Comparison of ENCODE assay signal across 17 mouse cellular contexts in the genomic region with DNA sequence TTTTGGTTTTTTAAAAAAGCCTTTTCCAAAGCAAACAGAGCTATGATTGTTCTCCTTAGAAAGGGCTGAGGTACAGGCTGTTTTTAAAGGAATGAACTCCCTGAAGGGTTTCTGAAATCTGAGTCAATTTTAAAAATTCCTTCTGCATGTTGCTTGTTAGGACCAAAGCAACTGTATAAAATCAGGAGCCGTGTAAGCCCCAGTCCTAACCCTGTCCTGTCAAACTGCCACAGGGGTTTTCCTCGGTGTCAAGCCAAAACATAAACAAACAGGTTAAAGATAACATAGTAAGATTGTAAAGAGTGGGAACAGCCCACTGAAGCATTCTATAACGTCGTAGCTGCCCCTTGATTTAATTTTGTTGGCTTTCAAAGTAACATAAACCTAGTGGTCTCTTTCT. TPM values are rescaled to one million over a fixed set of nuclear protein-coding genes. Genes with fewer than 3 reads are reported as not detected.
DNase-seq lines count a peak whose midpoint lies in the region; ATAC-seq and TF ChIP-seq lines count a peak whose summit lies in the region.
"Had no signal": no experiment of that assay in that cellular context is flagged by ENCODE, and none has a peak within 500 bp of the region (broad histone marks: within the 10 kb centered on the region; RNA-seq: fewer than 3 reads in every experiment).

No protein-coding gene starts in this region.

- H3K27ac ChIP-seq in kidney, embryonic 16.5 days (ENCODE audit: low read length): no peak overlapping the region
- H3K27ac ChIP-seq in embryonic facial prominence, embryonic 14.5 days (replicated peaks; ENCODE audit: low read depth, low read length): peak overlapping the region; percentile 42; the same call in 1 of the 2 replicates
- H3K27ac ChIP-seq in limb, embryonic 15.5 days: peak overlapping the region; percentile 61; the same call in 1 of the 2 replicates
- H3K27ac ChIP-seq in hindbrain, postnatal 0 days: no peak overlapping the region
- H3K27ac ChIP-seq: hindbrain, embryonic 10.5 days had no signal

- H3K9me3 ChIP-seq in kidney, embryonic 16.5 days (ENCODE audit: low read length): no peaks in the 10 kb centered on the region
- H3K9me3 ChIP-seq in embryonic facial prominence, embryonic 14.5 days (ENCODE audit: control insufficient read depth, low read length): no peaks in the 10 kb centered on the region
- no peaks in the 10 kb centered on the region for H3K9me3 ChIP-seq in limb, embryonic 15.5 days
- no peaks in the 10 kb centered on the region for H3K9me3 ChIP-seq in hindbrain, postnatal 0 days (ENCODE audit: low read length)
- H3K9me3 ChIP-seq: hindbrain, embryonic 10.5 days had no signal

- no peak for TF ChIP-seq CTCF in hindbrain, postnatal 0 days (IDR thresholded peaks at IDR 0.05; ENCODE audit: low read depth)

- H3K27me3 ChIP-seq in kidney, embryonic 16.5 days (ENCODE audit: insufficient read depth, low read length): no peaks in the 10 kb centered on the region
- no peaks in the 10 kb centered on the region for H3K27me3 ChIP-seq in embryonic facial prominence, embryonic 14.5 days (replicated peaks; ENCODE audit: control insufficient read depth, insufficient read depth, low read length)
- H3K27me3 ChIP-seq in limb, embryonic 15.5 days: no peaks in the 10 kb centered on the region
- no peaks in the 10 kb centered on the region for H3K27me3 ChIP-seq in hindbrain, postnatal 0 days (ENCODE audit: insufficient read depth, low read length)

- H3K4me3 ChIP-seq in kidney, embryonic 16.5 days (ENCODE audit: low read length): no peak overlapping the region
- no peak overlapping the region for H3K4me3 ChIP-seq in embryonic facial prominence, embryonic 14.5 days (ENCODE audit: low read depth, low read length)
- H3K4me3 ChIP-seq in limb, embryonic 15.5 days: no peak overlapping the region
- H3K4me3 ChIP-seq in hindbrain, postnatal 0 days (ENCODE audit: low read length): no peak overlapping the region
- H3K4me3 ChIP-seq: hindbrain, embryonic 10.5 days had no signal

- 4% methylated on average over 4 of the region's 4 CpGs for WGBS in kidney, embryonic 16.5 days
- WGBS in embryonic facial prominence, embryonic 14.5 days: 3% methylated on average over 4 of the region's 4 CpGs
- WGBS in limb, embryonic 15.5 days: 9% methylated on average over 4 of the region's 4 CpGs
- 53% methylated on average over 4 of the region's 4 CpGs for WGBS in hindbrain, postnatal 0 days

- peak; percentile 81 for DNase-seq in heart, adult 11 months
- no peak for DNase-seq in heart, adult 18-20 months
- no peak for DNase-seq in kidney, postnatal 14 days
- DNase-seq in embryonic facial prominence, embryonic 14.5 days (ENCODE audit: low spot score): peak; percentile 72
- no peak for DNase-seq in adipocyte (ENCODE audit: low spot score)
- DNase-seq in hindbrain, postnatal 0 days (ENCODE audit: low spot score): no peak
- DNase-seq: cerebellum, adult 8-10 months; gastrocnemius, postnatal 14 days; kidney, adult 2 months; left cerebral cortex, postnatal 4 days; midbrain, embryonic 14.5 days; right cerebral cortex, adult 18-20 months; thymus, postnatal 4 days had no signal

- H3K4me1 ChIP-seq in kidney, embryonic 16.5 days (ENCODE audit: insufficient read depth, low read length): peaks cover 13% of the 10 kb centered on the region
- H3K4me1 ChIP-seq in embryonic facial prominence, embryonic 14.5 days (ENCODE audit: control insufficient read depth, insufficient read depth, low read length): peaks cover 15% of the 10 kb centered on the region; the same call in 1 of the 2 replicates
- H3K4me1 ChIP-seq in limb, embryonic 15.5 days: peaks cover 12% of the 10 kb centered on the region
- no peaks in the 10 kb centered on the region for H3K4me1 ChIP-seq in hindbrain, postnatal 0 days (ENCODE audit: insufficient read depth, low read length)

- peak; percentile 39; the same call in 1 of the 2 replicates for ATAC-seq in kidney, embryonic 16.5 days (ENCODE audit: low FRiP score, low TSS enrichment)
- ATAC-seq in embryonic facial prominence, embryonic 14.5 days (ENCODE audit: low read depth): peak; percentile 60
- no peak for ATAC-seq in limb, embryonic 15.5 days (ENCODE audit: insufficient number of reproducible peaks, low FRiP score, low TSS enrichment, low read depth)
- no peak for ATAC-seq in hindbrain, postnatal 0 days
- ATAC-seq: forebrain, embryonic 16.5 days had no signal

- no peak overlapping the region for H3K4me2 ChIP-seq in kidney, embryonic 16.5 days (replicated peaks; ENCODE audit: low read depth, low read length)
- no peak overlapping the region for H3K4me2 ChIP-seq in embryonic facial prominence, embryonic 14.5 days (ENCODE audit: low read depth, low read length)
- H3K4me2 ChIP-seq in limb, embryonic 15.5 days: no peak overlapping the region
- no peak overlapping the region for H3K4me2 ChIP-seq in hindbrain, postnatal 0 days (ENCODE audit: low read depth, low read length)

- H3K9ac ChIP-seq in kidney, embryonic 16.5 days (replicated peaks; ENCODE audit: low read length): no peak overlapping the region
- H3K9ac ChIP-seq in embryonic facial prominence, embryonic 14.5 days (ENCODE audit: low read depth, low read length): no peak overlapping the region
- H3K9ac ChIP-seq in limb, embryonic 15.5 days: no peak overlapping the region
- no peak overlapping the region for H3K9ac ChIP-seq in hindbrain, postnatal 0 days (replicated peaks; ENCODE audit: low read length)

- no peaks in the 10 kb centered on the region for H3K36me3 ChIP-seq in kidney, embryonic 16.5 days (ENCODE audit: insufficient read depth, low read length)
- no peaks in the 10 kb centered on the region for H3K36me3 ChIP-seq in embryonic facial prominence, embryonic 14.5 days (ENCODE audit: control insufficient read depth, insufficient read depth, low read length)
- H3K36me3 ChIP-seq in limb, embryonic 15.5 days: no peaks in the 10 kb centered on the region
- H3K36me3 ChIP-seq in hindbrain, postnatal 0 days (ENCODE audit: insufficient read depth, low read length): no peaks in the 10 kb centered on the region
- H3K36me3 ChIP-seq: hindbrain, embryonic 10.5 days had no signal

RNA-seq across cellular contexts. Expression of a gene that starts 53.9 kb away (rescaled TPM):
- total RNA-seq in heart, adult 18-20 months (2021): 10 to 100 TPM; 14.7 to 20.8 TPM
- 103 and 104 TPM in 2 replicates for polyA plus RNA-seq in kidney, embryonic 16.5 days (2015; fragmentation: Nextera tagmentation; extraction: Ambion mirVana)
- 101 and 105 TPM in 2 replicates for polyA plus RNA-seq in embryonic facial prominence, embryonic 14.5 days (2014; fragmentation: Nextera tagmentation; extraction: Ambion mirVana)
- polyA plus RNA-seq in limb, embryonic 15.5 days (2015; fragmentation: Nextera tagmentation; extraction: Ambion mirVana): 101 and 110 TPM in 2 replicates
- 32.9 and 34.8 TPM in 2 replicates for total RNA-seq in hindbrain, postnatal 0 days (2014; rRNA removed)
- polyA plus RNA-seq in hindbrain, postnatal 0 days (2015; fragmentation: Nextera tagmentation; extraction: Ambion mirVana): 56.8 and 56.9 TPM in 2 replicates

Comparison
In these comparisons a context has a peak if more than half of its experiments do, and no peak if none do; other contexts are left out.
1. DNase-seq: peak in heart, adult 11 months (single experiment) and embryonic facial prominence, embryonic 14.5 days (single experiment); none in heart, adult 18-20 months (0 of 2), kidney, postnatal 14 days (single experiment), adipocyte (single experiment) and hindbrain, postnatal 0 days (single experiment).
2. ATAC-seq: peak in kidney, embryonic 16.5 days (single experiment) and embryonic facial prominence, embryonic 14.5 days (single experiment); none in limb, embryonic 15.5 days (single experiment) and hindbrain, postnatal 0 days (single experiment).
3. H3K27ac ChIP-seq: peak in embryonic facial prominence, embryonic 14.5 days (single experiment) and limb, embryonic 15.5 days (single experiment); none in kidney, embryonic 16.5 days (single experiment) and hindbrain, postnatal 0 days (single experiment).